Mouse (Mus musculus): ENCODE results near the gene Blzf1. TPM values are rescaled to one million over a fixed set of nuclear protein-coding genes. Genes with fewer than 3 reads are reported as not detected.

Gene Blzf1
- polyA plus RNA-seq, 1 experiment from 2014 or later: 45.5 TPM

DNA sequence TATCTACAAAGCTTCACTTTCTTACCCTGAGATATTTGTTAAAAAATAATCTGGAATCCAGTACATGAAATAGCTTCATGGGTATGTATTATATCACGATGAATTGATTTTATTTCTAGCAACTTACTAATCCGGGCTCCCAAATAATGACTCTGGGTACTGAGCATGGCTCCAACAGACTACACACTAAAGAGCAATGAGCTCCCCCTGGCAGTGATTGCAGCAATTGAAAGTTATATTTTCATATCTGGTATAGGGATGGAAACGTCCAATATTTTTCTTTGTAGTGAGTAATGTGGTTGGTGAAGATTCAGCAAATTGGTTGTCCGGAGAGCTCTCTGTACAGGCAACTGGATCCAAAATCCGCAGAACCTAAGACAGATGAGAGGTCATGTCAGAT, 15.2 kb downstream of the Blzf1 start:
- Histone ChIP-seq H3K4me1 (no peaks in the 10 kb centered on the region), H3K9me3 (no peaks in the 10 kb centered on the region), H3K9ac (no peak overlapping the region), H3K36me3 (peaks cover 50% of the 10 kb centered on the region), H3K4me3 (no peak overlapping the region), H3K4me2 (no peak overlapping the region), H3K27ac (no peak overlapping the region), H3K27me3 (no peaks in the 10 kb centered on the region)
- 86% methylated on average over 5 of the region's 5 CpGs for WGBS
- no peak for ATAC-seq (ENCODE audit: insufficient number of reproducible peaks, low FRiP score, low TSS enrichment, low read depth)

GRCm38 (mm10) chr1:164287406-164287805, 19.9 kb downstream of the Blzf1 start:
- Histone ChIP-seq H3K36me3 (peaks cover 19% of the 10 kb centered on the region), H3K9me3 (no peaks in the 10 kb centered on the region), H3K4me2 (no peak overlapping the region), H3K27ac (no peak overlapping the region), H3K4me1 (no peaks in the 10 kb centered on the region), H3K27me3 (no peaks in the 10 kb centered on the region), H3K9ac (no peak overlapping the region), H3K4me3 (no peak overlapping the region)
- WGBS: 70% methylated on average over 15 of the region's 15 CpGs
- no peak for ATAC-seq (ENCODE audit: insufficient number of reproducible peaks, low FRiP score, low TSS enrichment, low read depth)

DNA sequence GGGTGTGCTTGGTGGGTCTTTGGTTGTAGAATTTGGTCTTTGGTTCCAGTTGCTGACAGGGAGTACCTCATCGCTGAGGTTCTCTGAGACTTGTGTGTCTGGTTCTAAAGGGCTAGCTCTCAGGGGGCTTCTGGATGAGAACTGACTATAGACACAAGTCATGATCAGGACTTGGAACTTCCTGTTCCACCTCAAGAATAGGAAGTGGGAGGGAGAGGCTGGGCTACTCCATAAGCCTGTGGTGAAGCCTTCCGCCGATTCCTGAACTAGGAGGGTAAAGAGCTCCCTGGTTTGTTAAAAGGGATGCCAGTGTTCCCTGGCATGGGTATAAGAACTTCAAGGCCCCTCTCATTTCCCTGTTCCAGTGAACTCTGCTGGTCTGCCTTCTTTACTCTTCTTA, 23.3 kb downstream of the Blzf1 start:
- 89% methylated on average over 3 of the region's 3 CpGs for WGBS
- Histone ChIP-seq H3K9me3 (no peaks in the 10 kb centered on the region), H3K4me1 (no peaks in the 10 kb centered on the region), H3K4me2 (no peak overlapping the region), H3K27me3 (no peaks in the 10 kb centered on the region), H3K36me3 (no peaks in the 10 kb centered on the region), H3K9ac (no peak overlapping the region), H3K4me3 (no peak overlapping the region), H3K27ac (no peak overlapping the region)
- no peak for ATAC-seq (ENCODE audit: insufficient number of reproducible peaks, low FRiP score, low TSS enrichment, low read depth)

- H3K9me3 ChIP-seq: no peaks in the 10 kb centered on the region
- H3K36me3 ChIP-seq: no peaks in the 10 kb centered on the region
- H3K4me3 ChIP-seq: no peak overlapping the region
- peaks cover 7% of the 10 kb centered on the region; the same call in 1 of the 2 replicates for H3K4me1 ChIP-seq
- WGBS: 54% methylated on average over 4 of the region's 4 CpGs
- H3K9ac ChIP-seq: no peak overlapping the region
- no peak overlapping the region for H3K4me2 ChIP-seq
- no peak for ATAC-seq (ENCODE audit: insufficient number of reproducible peaks, low FRiP score, low TSS enrichment, low read depth)
- H3K27ac ChIP-seq: no peak overlapping the region
- H3K27me3 ChIP-seq: no peaks in the 10 kb centered on the region
Measured at GRCm38 (mm10) chr1:164279332-164279731, 28.0 kb downstream of the Blzf1 start.

DNA sequence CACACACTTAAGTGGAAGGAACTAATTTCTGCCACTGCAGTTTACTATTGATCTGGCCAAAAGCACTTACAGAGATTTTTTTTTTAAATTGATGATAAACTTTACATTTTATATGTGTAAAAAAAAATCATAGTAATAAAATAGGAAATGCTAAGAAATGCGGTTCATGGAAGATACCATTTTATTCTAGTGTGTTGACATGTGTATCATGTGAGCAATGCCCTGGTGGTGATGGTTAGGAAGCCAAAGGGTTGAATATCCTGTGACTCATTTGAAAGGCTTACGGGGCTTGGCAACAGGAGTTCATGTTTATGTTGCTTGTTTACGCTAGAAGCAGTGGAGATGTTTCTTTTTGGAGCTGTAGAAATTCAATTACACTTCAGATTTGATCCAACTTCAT, 30.7 kb downstream of the Blzf1 start:
- Histone ChIP-seq H3K36me3 (no peaks in the 10 kb centered on the region), H3K9ac (no peak overlapping the region), H3K9me3 (no peaks in the 10 kb centered on the region), H3K4me3 (no peak overlapping the region), H3K27me3 (no peaks in the 10 kb centered on the region), H3K4me1 (peaks cover 7% of the 10 kb centered on the region; the same call in 1 of the 2 replicates), H3K27ac (no peak overlapping the region), H3K4me2 (no peak overlapping the region)
- WGBS: 83% methylated on average over 3 of the region's 3 CpGs
- ATAC-seq (ENCODE audit: insufficient number of reproducible peaks, low FRiP score, low TSS enrichment, low read depth): no peak

GRCm38 (mm10) chr1:164275455-164275954, 31.8 kb downstream of the Blzf1 start, which contains the start of gene Ccdc181:
Ccdc181 (plus strand) TSS chr1:164275585.
- Histone ChIP-seq H3K9ac (0 out of 2 replicates have a peak within 1 kb of the TSS, but pooled peaks have one; percentile 26), H3K27me3 (no peaks in the 10 kb centered on the region), H3K4me2 (peak within 1 kb of the TSS; percentile 89), H3K9me3 (no peaks in the 10 kb centered on the region), H3K36me3 (no peaks in the 10 kb centered on the region), H3K4me1 (peaks cover 7% of the 10 kb centered on the region; the same call in 1 of the 2 replicates), H3K4me3 (peak within 1 kb of the TSS; percentile 59), H3K27ac (no peak within 1 kb of the TSS)
- 0% methylated on average over 31 of the region's 31 CpGs for WGBS
- ATAC-seq (ENCODE audit: insufficient number of reproducible peaks, low FRiP score, low TSS enrichment, low read depth): peak; percentile 79; the same call in 1 of the 2 replicates

DNA sequence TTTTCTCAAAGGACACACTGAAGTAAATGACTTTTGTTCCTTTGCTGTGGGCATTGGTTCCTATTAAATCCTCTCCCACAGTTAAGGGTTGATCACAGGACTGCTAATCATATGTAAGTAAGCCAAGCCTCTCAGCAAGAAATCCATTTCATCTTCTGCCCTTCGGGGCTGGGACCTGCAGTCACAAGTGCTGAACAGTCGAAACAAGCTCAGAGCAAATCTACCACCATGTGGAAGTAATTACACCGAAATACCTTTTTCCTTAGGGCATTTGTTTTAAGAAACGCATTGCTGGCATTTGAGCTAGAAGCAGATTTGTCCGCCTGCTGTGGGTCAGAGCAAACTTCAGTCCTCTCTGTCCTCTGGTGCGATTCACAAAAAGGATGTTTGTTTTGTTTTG, 33.6 kb downstream of the Blzf1 start:
- Histone ChIP-seq H3K27me3 (no peaks in the 10 kb centered on the region), H3K9ac (no peak overlapping the region), H3K4me2 (no peak overlapping the region), H3K4me1 (peaks cover 7% of the 10 kb centered on the region; the same call in 1 of the 2 replicates), H3K27ac (no peak overlapping the region), H3K9me3 (no peaks in the 10 kb centered on the region), H3K4me3 (no peak overlapping the region), H3K36me3 (no peaks in the 10 kb centered on the region)
- 8% methylated on average over 6 of the region's 6 CpGs for WGBS
- no peak for ATAC-seq (ENCODE audit: insufficient number of reproducible peaks, low FRiP score, low TSS enrichment, low read depth)

DNA sequence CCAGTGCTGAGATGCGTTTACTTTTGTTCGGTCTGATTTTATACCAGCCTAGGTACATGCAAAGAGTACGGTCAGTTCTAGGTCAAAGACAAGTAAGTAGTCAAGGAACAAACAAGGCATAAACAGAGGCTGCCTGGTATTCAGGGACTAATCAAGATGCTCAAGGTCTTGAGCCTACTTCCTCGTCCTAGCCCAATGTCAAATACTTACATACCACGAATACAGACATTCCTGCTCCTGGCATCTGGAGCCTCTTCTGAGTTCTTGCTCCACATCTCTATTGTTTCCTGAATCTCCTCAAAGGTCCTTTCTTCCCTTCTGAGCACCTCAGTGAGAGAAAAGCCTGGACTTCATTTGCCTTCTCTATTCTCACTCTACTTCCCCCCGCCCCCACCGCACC, 36.3 kb downstream of the Blzf1 start:
- no peaks in the 10 kb centered on the region for H3K9me3 ChIP-seq
- H3K36me3 ChIP-seq: no peaks in the 10 kb centered on the region
- no peak for ATAC-seq (ENCODE audit: insufficient number of reproducible peaks, low FRiP score, low TSS enrichment, low read depth)
- H3K4me2 ChIP-seq: no peak overlapping the region
- no peaks in the 10 kb centered on the region for H3K27me3 ChIP-seq
- no peak overlapping the region for H3K27ac ChIP-seq
- H3K9ac ChIP-seq: no peak overlapping the region
- H3K4me3 ChIP-seq: no peak overlapping the region
- 82% methylated on average over 7 of the region's 7 CpGs for WGBS
- H3K4me1 ChIP-seq: peaks cover 7% of the 10 kb centered on the region; the same call in 1 of the 2 replicates

DNA sequence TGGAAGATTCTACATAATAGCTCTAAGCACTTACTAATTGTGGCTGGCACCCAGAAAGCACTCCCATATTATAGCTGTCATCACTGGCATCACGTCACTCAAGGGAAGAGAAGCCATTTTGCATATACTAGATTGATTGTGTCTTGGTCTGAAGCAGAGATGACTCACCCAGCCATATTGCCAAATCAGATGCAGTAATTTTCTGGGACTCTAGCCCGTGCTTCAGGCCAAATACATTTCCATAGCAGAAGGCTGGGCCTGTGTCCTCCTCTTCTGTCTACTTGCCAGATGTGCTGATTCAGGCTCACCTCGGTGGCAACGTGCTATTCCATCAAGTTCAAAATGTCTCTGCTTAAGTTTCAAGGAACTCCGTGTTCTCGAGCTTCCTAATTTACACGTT, 45.7 kb downstream of the Blzf1 start:
- 68% methylated on average over 7 of the region's 7 CpGs for WGBS
- Histone ChIP-seq H3K4me1 (no peaks in the 10 kb centered on the region), H3K4me3 (no peak overlapping the region), H3K36me3 (peaks cover 35% of the 10 kb centered on the region), H3K27ac (no peak overlapping the region), H3K9me3 (no peaks in the 10 kb centered on the region), H3K27me3 (no peaks in the 10 kb centered on the region), H3K9ac (no peak overlapping the region), H3K4me2 (no peak overlapping the region)
- no peak for ATAC-seq (ENCODE audit: insufficient number of reproducible peaks, low FRiP score, low TSS enrichment, low read depth)

GRCm38 (mm10) chr1:164260171-164261028, 46.9 kb downstream of the Blzf1 start:
- Histone ChIP-seq H3K27me3 (no peaks in the 10 kb centered on the region), H3K4me3 (no peak overlapping the region), H3K27ac (no peak overlapping the region), H3K9ac (no peak overlapping the region), H3K9me3 (no peaks in the 10 kb centered on the region), H3K4me2 (no peak overlapping the region), H3K4me1 (no peaks in the 10 kb centered on the region), H3K36me3 (peaks cover 35% of the 10 kb centered on the region)
- WGBS: 73% methylated on average over 16 of the region's 16 CpGs
- ATAC-seq (ENCODE audit: insufficient number of reproducible peaks, low FRiP score, low TSS enrichment, low read depth): no peak

DNA sequence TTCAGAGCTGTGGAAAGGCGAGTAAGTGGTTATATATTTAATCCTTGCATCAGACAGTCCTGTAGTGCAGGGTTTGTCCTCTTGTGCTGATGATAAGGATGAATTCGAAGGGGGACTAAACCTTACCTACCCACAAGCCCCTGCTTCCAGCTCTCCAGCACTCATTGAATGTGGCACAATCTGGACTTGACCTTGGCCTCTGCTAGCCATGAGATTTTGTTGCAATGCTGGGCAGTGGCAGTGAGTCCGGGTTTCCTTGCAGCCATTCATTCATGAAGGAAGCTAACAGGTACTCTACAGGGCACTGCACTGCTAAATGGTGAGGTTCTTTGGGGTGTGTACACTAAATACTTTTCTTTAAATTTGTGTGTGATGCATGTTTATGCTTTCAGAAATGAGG, 52.5 kb downstream of the Blzf1 start:
- Histone ChIP-seq H3K36me3 (peaks cover 17% of the 10 kb centered on the region; the same call in 1 of the 2 replicates), H3K27ac (no peak overlapping the region), H3K4me3 (no peak overlapping the region), H3K4me1 (peaks cover 12% of the 10 kb centered on the region), H3K27me3 (no peaks in the 10 kb centered on the region), H3K9ac (no peak overlapping the region), H3K9me3 (no peaks in the 10 kb centered on the region), H3K4me2 (no peak overlapping the region)
- ATAC-seq (ENCODE audit: insufficient number of reproducible peaks, low FRiP score, low TSS enrichment, low read depth): no peak
- 85% methylated on average over 3 of the region's 3 CpGs for WGBS

DNA sequence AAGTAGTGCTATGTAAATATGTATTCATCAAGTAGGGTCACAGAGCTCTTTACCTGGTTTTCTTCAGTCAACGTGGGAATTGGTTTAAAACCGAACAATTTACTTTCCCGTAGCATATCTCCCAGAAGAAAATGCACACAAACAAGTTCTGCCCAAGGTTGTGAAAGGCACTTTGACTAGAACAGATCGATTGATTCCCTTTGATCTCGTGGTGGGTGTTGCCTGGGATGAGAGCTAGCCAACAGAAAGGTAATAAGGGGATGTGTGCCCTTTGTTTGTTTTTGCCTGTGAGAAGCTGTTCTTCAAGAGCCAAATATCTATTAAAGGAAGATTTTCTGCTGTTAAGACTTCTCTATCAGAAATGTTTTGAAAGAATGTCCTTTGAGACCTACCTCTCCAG, 54.7 kb downstream of the Blzf1 start:
- Histone ChIP-seq H3K4me1 (peaks cover 21% of the 10 kb centered on the region), H3K4me2 (no peak overlapping the region)

More for the DNA sequence above, 54.7 kb downstream of the Blzf1 start:
- ATAC-seq (ENCODE audit: insufficient number of reproducible peaks, low FRiP score, low TSS enrichment, low read depth): no peak
- Histone ChIP-seq H3K27ac (no peak overlapping the region), H3K9me3 (no peaks in the 10 kb centered on the region), H3K36me3 (peaks cover 9% of the 10 kb centered on the region; the same call in 1 of the 2 replicates), H3K27me3 (no peaks in the 10 kb centered on the region), H3K9ac (no peak overlapping the region), H3K4me3 (no peak overlapping the region)
- WGBS: 60% methylated on average over 5 of the region's 5 CpGs

Data from limb, embryonic 15.5 days (tissue).